Mouse (Mus musculus) stomach, embryonic 14.5 days (tissue): ENCODE data around the gene Rftn1. TPM values are rescaled to one million over a fixed set of nuclear protein-coding genes. Genes with fewer than 3 reads are reported as not detected.
A peak's percentile ranks its signal among the peaks of the same experiment; 100 is the strongest.

Source experiments
- ATAC-seq: fragments of 200-750 bp; cut with Nextera tagmentation; 2 replicates; pipeline ENCODE4 v1.8.0; 2017; ENCODE audit warnings: low read depth, moderate TSS enrichment; ENCODE audit not compliant: insufficient number of reproducible peaks, insufficient read depth, low FRiP score
- H3K27ac ChIP-seq: fragments of 300-500 bp; sonication (generic); 2 replicates; pipeline ENCODE4 v1.5.1; 2014; ENCODE audit warnings: mild to moderate bottlenecking, low read length, moderate library complexity, mixed read lengths
- H3K27me3 ChIP-seq: fragments of 300-500 bp; sonication (generic); 2 replicates; pipeline ENCODE4 v1.6.1; 2014; ENCODE audit warnings: low read length, control low read depth, mixed read lengths; ENCODE audit not compliant: control insufficient read depth, insufficient read depth
- H3K36me3 ChIP-seq: fragments of 300-500 bp; sonication (generic); 2 replicates; pipeline ENCODE4 v1.6.1; 2014; ENCODE audit warnings: mild to moderate bottlenecking, control low read depth, low read length, moderate library complexity, mixed read lengths; ENCODE audit not compliant: control insufficient read depth, insufficient read depth
- H3K4me1 ChIP-seq: fragments of 300-500 bp; sonication (generic); 2 replicates; pipeline ENCODE4 v1.6.1; 2014; ENCODE audit warnings: low read length, control low read depth, mixed read lengths; ENCODE audit not compliant: control insufficient read depth, insufficient read depth
- H3K4me2 ChIP-seq: fragments of 300-500 bp; sonication (generic); replicated peaks from 2 replicates; pipeline ENCODE4 v1.6.1; 2014; ENCODE audit warnings: low read depth, low read length, control low read depth
- H3K4me3 ChIP-seq: fragments of 300-500 bp; sonication (generic); 2 replicates; pipeline ENCODE4 v1.5.1; 2014; ENCODE audit warnings: low read depth, low read length, control low read depth
- H3K9ac ChIP-seq: fragments of 300-500 bp; sonication (generic); replicated peaks from 2 replicates; pipeline ENCODE4 v1.6.1; 2014; ENCODE audit warnings: low read depth, mild to moderate bottlenecking, control low read depth, low read length, moderate library complexity, mixed read lengths
- H3K9me3 ChIP-seq: fragments of 300-500 bp; sonication (generic); 2 replicates; pipeline ENCODE4 v1.6.1; 2016; ENCODE audit warnings: low read depth, low read length, control low read depth; ENCODE audit not compliant: control insufficient read depth
- WGBS: fragments of 180-500 bp; shearing (Covaris S2); extraction: QIAGEN DNeasy Blood & Tissue Kit; methylation state at CpG from one replicate; pipeline ENCODE4 v1.1.7; 2014; 5-methylcytosine and 5-hydroxymethylcytosine counted together
- polyA plus RNA-seq: library from polyadenylated mRNA; unstranded; fragments of >200 nt; fragmentation: Nextera tagmentation; extraction: Ambion mirVana; gene quantifications from 2 replicates; pipeline ENCODE4 v1.2.1, GENCODE M21; 2014

Gene Rftn1
- polyA plus RNA-seq, 1 experiment from 2014 or later = 9.3 TPM

- Histone ChIP-seq H3K36me3 (no peaks in the 10 kb centered on the region), H3K27ac (peak overlapping the region; percentile 17; the same call in 1 of the 2 replicates), H3K4me3 (no peak overlapping the region), H3K4me2 (no peak overlapping the region), H3K9ac (no peak overlapping the region), H3K9me3 (no peaks in the 10 kb centered on the region), H3K27me3 (no peaks in the 10 kb centered on the region), H3K4me1 (no peaks in the 10 kb centered on the region)
- WGBS = 22% methylated on average over 9 of the region's 9 CpGs
- ATAC-seq = peak; percentile 82
These were observed 183.6 kb downstream of the Rftn1 start for GRCm38 (mm10) chr17:50006721-50007351.

- H3K9me3 ChIP-seq = no peaks in the 10 kb centered on the region
- 50% methylated on average over 7 of the region's 7 CpGs for WGBS
- no peak overlapping the region for H3K9ac ChIP-seq
- no peak overlapping the region for H3K4me3 ChIP-seq
- no peaks in the 10 kb centered on the region for H3K36me3 ChIP-seq
- no peaks in the 10 kb centered on the region for H3K27me3 ChIP-seq
- H3K27ac ChIP-seq = no peak overlapping the region
- H3K4me2 ChIP-seq = no peak overlapping the region
- no peak for ATAC-seq
- H3K4me1 ChIP-seq = no peaks in the 10 kb centered on the region
These were observed 184.1 kb downstream of the Rftn1 start for GRCm38 (mm10) chr17:50006338-50006720.

GRCm38 (mm10) chr17:50003156-50003555, 187.3 kb downstream of the Rftn1 start:
- H3K4me2 ChIP-seq = no peak overlapping the region
- no peaks in the 10 kb centered on the region for H3K9me3 ChIP-seq
- no peaks in the 10 kb centered on the region for H3K36me3 ChIP-seq
- ATAC-seq = no peak
- no peaks in the 10 kb centered on the region for H3K4me1 ChIP-seq
- H3K4me3 ChIP-seq = no peak overlapping the region
- H3K27ac ChIP-seq = no peak overlapping the region
- H3K27me3 ChIP-seq = no peaks in the 10 kb centered on the region
- no peak overlapping the region for H3K9ac ChIP-seq
- 67% methylated on average over 4 of the region's 4 CpGs for WGBS

- Histone ChIP-seq H3K4me3 (no peak overlapping the region), H3K4me2 (no peak overlapping the region), H3K27me3 (no peaks in the 10 kb centered on the region), H3K9ac (no peak overlapping the region), H3K36me3 (no peaks in the 10 kb centered on the region), H3K4me1 (no peaks in the 10 kb centered on the region), H3K27ac (no peak overlapping the region), H3K9me3 (no peaks in the 10 kb centered on the region)
- no peak for ATAC-seq
- WGBS = 76% methylated on average over 3 of the region's 3 CpGs
These were observed 188.3 kb downstream of the Rftn1 start for GRCm38 (mm10) chr17:50002171-50002570.

- H3K9me3 ChIP-seq = no peaks in the 10 kb centered on the region
- no peaks in the 10 kb centered on the region for H3K4me1 ChIP-seq
- no peak overlapping the region for H3K4me3 ChIP-seq
- H3K27me3 ChIP-seq = no peaks in the 10 kb centered on the region
- no peak overlapping the region for H3K27ac ChIP-seq
- H3K36me3 ChIP-seq = no peaks in the 10 kb centered on the region
- no peak overlapping the region for H3K9ac ChIP-seq
- no peak for ATAC-seq
- H3K4me2 ChIP-seq = no peak overlapping the region
These were observed 188.7 kb downstream of the Rftn1 start for GRCm38 (mm10) chr17:50001754-50002153.

- no peak for ATAC-seq
- Histone ChIP-seq H3K4me2 (no peak overlapping the region), H3K9me3 (no peaks in the 10 kb centered on the region), H3K36me3 (no peaks in the 10 kb centered on the region), H3K27ac (no peak overlapping the region), H3K4me3 (no peak overlapping the region), H3K27me3 (no peaks in the 10 kb centered on the region), H3K4me1 (no peaks in the 10 kb centered on the region), H3K9ac (no peak overlapping the region)
- 87% methylated on average over 3 of the region's 3 CpGs for WGBS
These were observed 189.9 kb downstream of the Rftn1 start for GRCm38 (mm10) chr17:50000580-50000979.

GRCm38 (mm10) chr17:49996626-49997152, 193.8 kb downstream of the Rftn1 start:
- ATAC-seq = no peak
- H3K4me1 ChIP-seq = no peaks in the 10 kb centered on the region
- no peaks in the 10 kb centered on the region for H3K27me3 ChIP-seq
- H3K9me3 ChIP-seq = no peaks in the 10 kb centered on the region
- H3K4me3 ChIP-seq = no peak overlapping the region
- H3K9ac ChIP-seq = no peak overlapping the region
- WGBS = 45% methylated on average over 5 of the region's 5 CpGs
- no peak overlapping the region for H3K4me2 ChIP-seq
- no peaks in the 10 kb centered on the region for H3K36me3 ChIP-seq
- no peak overlapping the region for H3K27ac ChIP-seq

- no peak overlapping the region for H3K27ac ChIP-seq
- WGBS = 73% methylated on average over 6 of the region's 6 CpGs
- H3K27me3 ChIP-seq = no peaks in the 10 kb centered on the region
- no peaks in the 10 kb centered on the region for H3K4me1 ChIP-seq
- ATAC-seq = no peak
- no peaks in the 10 kb centered on the region for H3K9me3 ChIP-seq
- no peaks in the 10 kb centered on the region for H3K36me3 ChIP-seq
- H3K4me2 ChIP-seq = no peak overlapping the region
- no peak overlapping the region for H3K4me3 ChIP-seq
- H3K9ac ChIP-seq = no peak overlapping the region
These were observed 194.4 kb downstream of the Rftn1 start for GRCm38 (mm10) chr17:49996097-49996496.

- H3K36me3 ChIP-seq = no peaks in the 10 kb centered on the region
- no peak overlapping the region for H3K27ac ChIP-seq
- no peak overlapping the region for H3K4me3 ChIP-seq
- H3K4me1 ChIP-seq = no peaks in the 10 kb centered on the region
- H3K9me3 ChIP-seq = no peaks in the 10 kb centered on the region
- no peaks in the 10 kb centered on the region for H3K27me3 ChIP-seq
- ATAC-seq = no peak
- WGBS = 86% methylated on average over 3 of the region's 3 CpGs
- no peak overlapping the region for H3K9ac ChIP-seq
- H3K4me2 ChIP-seq = no peak overlapping the region
These were observed 195.2 kb downstream of the Rftn1 start for GRCm38 (mm10) chr17:49995226-49995625.
